Mouse (Mus musculus) layer of hippocampus, adult 2 months (tissue): ENCODE measurements around the gene Stam. TPM values are rescaled to one million over a fixed set of nuclear protein-coding genes. Genes with fewer than 3 reads are reported as not detected.
A peak's percentile ranks its signal among the peaks of the same experiment; 100 is the strongest.

Experiments used
- DNase-seq, 2 experiments: peaks; one replicate each; pipeline ENCODE4 v3.0.0; 2022; ENCODE audit warnings: low spot score in 2 of 2
- H3K27ac ChIP-seq: fragments of 200-600 bp; 2 replicates; pipeline ENCODE4 v1.8.1; 2022
- H3K4me3 ChIP-seq: fragments of 200-600 bp; 2 replicates; pipeline ENCODE4 v1.8.1; 2022; ENCODE audit warnings: mild to moderate bottlenecking
- CTCF ChIP-seq: fragments of 200-600 bp; conservative IDR thresholded peaks from 2 replicates; pipeline ENCODE4 v1.8.1; 2022; ENCODE audit warnings: antibody characterized with exemption, mild to moderate bottlenecking, moderate library complexity
- long read RNA-seq, 2 experiments: library from polyadenylated mRNA; stranded (forward); transcript quantifications; one replicate each; pipeline ENCODE4 v2.0.0; 2021; ENCODE audit warnings: borderline mapping rate in 2 of 2
- total RNA-seq, 2 experiments: library from RNA; stranded (reverse); gene quantifications; 2 replicates each; pipeline ENCODE4 v1.2.3; 2021

Gene Stam
- 10 to 100 TPM; 86.7 to 87.4 TPM for total RNA-seq
- long read RNA-seq, experiment 1, full-length matches to known transcripts: 16 of 25 reads
- long read RNA-seq, experiment 1, partial matches to known transcripts: 5 of 25 reads
- long read RNA-seq, experiment 1, other reads (novel, unspliced or antisense): 4 of 25 reads
- long read RNA-seq, experiment 2, full-length matches to known transcripts: 15 of 23 reads
- long read RNA-seq, experiment 2, partial matches to known transcripts: 4 of 23 reads
- long read RNA-seq, experiment 2, other reads (novel, unspliced or antisense): 4 of 23 reads

DNA sequence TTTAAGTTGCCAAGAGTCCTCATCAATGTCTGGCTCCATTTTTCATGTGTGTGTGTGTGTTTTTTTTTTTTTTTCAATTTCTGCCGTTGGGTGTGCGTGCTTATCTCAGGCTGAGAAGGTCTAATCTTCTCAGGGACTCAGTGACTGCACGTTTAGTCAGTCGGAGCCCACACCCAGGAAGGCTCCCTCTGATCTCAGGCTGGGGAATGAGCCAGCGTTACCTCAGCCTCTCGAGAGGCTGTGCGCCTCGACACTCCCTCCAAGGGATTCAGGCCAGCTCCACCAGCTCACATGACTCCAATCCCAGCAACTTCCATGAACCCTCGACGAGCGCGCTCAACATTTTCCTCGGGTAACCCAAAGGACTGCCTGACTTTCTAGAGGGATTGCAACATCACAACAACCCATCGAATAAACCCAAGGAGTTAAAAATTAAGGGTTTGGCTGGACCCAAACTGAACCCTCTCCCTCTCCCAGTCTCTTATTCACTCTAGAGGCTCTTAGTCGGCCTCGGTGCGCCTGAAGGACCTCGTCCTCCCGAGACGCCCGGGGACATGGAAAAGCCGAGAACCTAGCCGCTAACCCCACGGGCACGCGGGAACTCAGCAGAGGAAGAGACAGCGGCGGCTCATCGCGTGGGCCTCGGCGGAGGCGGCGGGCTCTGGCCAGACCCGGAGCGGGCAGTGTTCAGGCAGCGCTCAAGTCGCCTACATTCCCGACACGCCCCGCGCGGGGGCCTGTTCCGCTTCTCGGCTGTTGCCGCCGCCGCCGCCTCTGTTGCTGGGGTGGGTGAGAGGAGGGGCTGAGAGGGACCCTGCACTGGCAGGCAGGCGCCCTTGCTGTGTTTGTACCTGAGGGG, at the start of gene Stam:
Gene Stam (plus strand): TSS at position 737 of the 859 bp plus-strand sequence.
- peak within 1 kb of the TSS; percentile 100 for H3K27ac ChIP-seq
- TF ChIP-seq CTCF: no peak; the same call in 1 of the 2 replicates
- peak; percentile 87 to 89 for DNase-seq

DNA sequence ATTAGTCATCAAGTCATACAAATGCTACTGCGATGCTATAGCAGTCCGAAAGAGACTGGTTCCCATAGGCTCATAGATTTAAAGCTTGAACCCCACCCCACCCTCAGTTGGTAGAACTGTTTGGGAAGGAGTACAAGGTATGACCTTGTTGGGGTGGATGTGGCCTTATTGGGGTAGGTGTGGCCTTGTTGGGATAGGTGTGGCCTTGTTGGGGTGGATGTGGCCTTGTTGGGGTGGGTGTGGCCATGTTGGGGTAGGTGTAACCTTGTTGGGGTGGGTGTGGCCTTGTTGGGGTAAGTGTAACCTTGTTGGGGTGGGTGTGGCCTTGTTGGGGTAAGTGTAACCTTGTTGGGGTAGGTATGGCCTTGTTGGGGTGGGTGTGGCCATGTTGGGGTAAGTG, 32.6 kb upstream of the Stam start:
- Histone ChIP-seq H3K27ac (no peak overlapping the region), H3K4me3 (no peak overlapping the region)
- TF ChIP-seq CTCF: no peak
- DNase-seq: no peak

More for the DNA sequence above, at the start of gene Stam:
- H3K4me3 ChIP-seq: peak within 1 kb of the TSS; percentile 88

DNA sequence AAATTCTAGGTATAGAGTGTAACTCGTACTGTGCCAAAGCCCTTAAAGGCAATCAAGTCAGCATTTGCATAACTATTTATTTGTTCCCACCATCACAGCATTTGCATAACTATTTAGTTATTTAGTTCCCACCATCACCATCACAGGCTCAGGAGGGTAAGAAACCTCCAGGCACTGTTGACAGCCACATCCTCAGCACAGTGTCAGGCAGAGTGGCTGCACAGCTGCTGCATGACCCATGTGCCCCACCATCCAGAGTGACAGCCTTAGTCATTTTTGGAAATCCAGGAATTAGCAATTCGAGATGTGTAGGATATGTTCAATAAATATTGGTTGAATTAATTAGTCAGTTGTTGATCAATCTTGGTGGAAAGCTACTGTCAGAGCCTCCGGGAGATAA, 30.9 kb upstream of the Stam start:
- no peak for TF ChIP-seq CTCF
- no peak for DNase-seq
- Histone ChIP-seq H3K27ac (no peak overlapping the region), H3K4me3 (no peak overlapping the region)

DNA sequence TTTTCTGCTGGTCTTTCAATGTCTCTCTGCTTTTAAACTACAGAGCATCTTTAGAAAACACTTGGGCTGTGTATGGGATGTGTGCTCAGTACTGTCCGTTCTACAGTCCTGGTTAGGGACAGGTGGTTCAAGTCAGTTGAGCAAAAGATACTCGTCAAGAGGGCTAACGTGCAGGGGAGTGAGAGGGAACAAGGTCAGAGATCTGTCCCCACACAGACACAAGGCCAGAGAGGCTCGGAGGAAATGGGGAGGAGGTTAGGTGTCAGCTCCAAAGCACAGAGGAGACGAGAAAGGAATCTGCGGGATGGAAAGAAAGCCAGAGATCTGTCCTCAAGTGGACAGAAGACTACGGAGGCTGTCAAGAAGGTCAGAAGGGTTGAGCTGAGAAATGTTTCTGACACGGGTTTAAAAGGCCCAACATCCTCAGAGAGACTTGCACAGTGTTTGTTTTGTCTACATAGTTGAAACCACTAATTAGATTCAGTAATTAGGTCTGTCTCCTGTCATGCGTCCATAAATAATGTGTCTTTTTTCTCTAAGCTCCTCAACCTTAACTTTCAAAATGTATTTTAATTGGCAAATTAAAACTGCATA, 30.2 kb upstream of the Stam start:
- TF ChIP-seq CTCF: no peak
- Histone ChIP-seq H3K27ac (no peak overlapping the region), H3K4me3 (no peak overlapping the region)
- DNase-seq: no peak

DNA sequence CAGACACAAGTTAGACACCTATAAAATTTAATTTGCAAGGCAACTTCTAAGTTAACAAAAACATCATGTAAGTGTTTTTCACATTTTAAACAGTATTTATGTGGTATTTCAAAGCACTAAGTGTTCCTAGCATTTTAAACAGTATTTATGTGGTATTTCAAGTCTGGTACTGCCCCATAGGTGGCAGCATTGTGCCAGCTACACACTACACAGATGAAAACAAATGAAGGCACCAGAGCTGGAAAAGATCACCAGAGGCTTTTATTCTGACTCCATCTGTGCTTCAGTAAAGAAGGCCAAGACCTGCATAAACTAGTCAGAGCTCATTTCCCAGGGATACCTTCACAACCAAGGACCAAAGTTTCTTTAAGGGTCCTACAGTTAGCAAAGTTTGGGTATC, 25.5 kb upstream of the Stam start:
- TF ChIP-seq CTCF: peak; percentile 92
- Histone ChIP-seq H3K27ac (peak overlapping the region; percentile 37; the same call in 1 of the 2 replicates), H3K4me3 (no peak overlapping the region)
- peak; percentile 70 to 76 for DNase-seq

DNA sequence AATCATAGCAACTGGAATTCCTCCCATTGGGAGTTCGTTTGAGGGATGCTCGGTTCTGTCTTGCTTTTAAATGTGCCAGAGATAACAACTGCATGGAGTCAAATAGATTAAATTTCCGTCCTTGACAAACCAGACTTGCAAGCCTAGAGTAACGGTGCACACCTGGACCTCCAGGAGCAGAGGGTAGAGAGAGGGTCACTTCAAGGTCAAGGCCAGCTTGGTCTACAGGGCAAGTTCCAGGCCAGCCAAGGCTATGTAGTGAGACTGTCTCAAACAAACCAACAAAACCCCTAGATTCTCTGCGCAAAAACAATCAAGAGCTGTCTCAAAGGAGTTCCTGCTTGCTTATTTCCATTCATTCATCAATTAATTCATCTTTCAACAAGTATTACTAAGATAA, 25.1 kb upstream of the Stam start:
- DNase-seq: no peak
- peak overlapping the region; percentile 37; the same call in 1 of the 2 replicates for H3K27ac ChIP-seq
- H3K4me3 ChIP-seq: no peak overlapping the region
- no peak for TF ChIP-seq CTCF

DNA sequence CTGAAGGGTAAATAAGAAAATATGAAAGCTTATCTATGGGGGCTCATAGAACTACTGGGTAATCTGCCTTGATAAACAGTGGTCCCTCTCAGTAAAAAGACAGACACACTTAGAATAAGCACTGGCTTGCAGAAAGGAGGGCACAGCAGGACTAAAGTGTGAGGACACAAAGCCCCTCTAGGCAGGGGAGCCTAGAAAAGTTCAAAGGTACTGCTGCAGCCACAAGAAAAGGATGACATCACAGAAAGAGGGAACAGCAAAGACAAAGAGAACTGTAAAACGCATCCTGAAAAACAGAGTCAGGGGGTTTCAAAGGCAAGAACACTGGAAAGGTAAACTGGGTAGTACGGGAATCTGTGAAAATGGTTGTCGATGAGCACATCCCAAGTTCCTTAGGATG, 20.3 kb upstream of the Stam start:
- Histone ChIP-seq H3K4me3 (no peak overlapping the region), H3K27ac (no peak overlapping the region)

DNA sequence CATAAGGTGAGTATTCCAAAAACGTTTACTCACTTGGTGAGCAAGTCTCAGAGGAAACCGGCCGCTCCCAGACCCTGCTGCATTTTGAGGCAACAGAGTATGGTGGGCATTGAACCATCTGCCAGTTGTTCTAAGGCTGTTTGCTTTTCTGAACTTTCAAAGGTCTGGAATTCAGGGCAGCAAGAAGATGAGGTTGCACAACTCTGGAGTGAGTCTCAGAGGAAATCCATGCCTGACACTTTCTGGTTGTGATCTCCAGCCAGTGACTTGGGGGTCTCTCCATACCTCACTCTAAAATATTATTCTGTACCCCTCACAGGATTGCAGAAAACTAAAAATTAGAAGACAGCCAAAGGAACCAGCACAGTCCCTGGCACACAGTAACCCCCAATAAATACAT, 19.7 kb upstream of the Stam start:
- no peak for TF ChIP-seq CTCF
- Histone ChIP-seq H3K27ac (no peak overlapping the region), H3K4me3 (no peak overlapping the region; the same call in 1 of the 2 replicates)
- DNase-seq: no peak

More for the DNA sequence above, 20.3 kb upstream of the Stam start:
- no peak for DNase-seq
- TF ChIP-seq CTCF: no peak

DNA sequence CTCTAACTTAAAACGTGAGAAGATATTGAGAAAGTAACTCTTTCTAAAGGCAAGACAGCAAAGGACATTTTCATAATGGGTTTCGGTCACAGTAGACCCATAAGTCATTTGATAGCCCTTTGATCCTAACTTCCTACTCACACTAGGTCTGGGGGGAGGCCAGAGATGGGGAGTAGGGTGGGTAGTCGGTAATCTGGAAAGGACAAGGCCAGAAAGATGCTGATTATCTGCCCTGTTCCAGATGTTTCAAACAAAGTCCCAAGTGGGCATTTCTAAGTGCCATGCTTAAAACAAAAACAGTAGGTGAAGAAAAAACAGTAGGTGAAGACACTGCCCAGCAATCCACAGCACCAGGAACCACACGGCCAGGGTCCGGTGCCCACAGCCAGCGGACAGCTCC, 19.2 kb upstream of the Stam start:
- peak overlapping the region; percentile 92 for H3K4me3 ChIP-seq
- no peak for DNase-seq
- peak overlapping the region; percentile 97 for H3K27ac ChIP-seq
- no peak for TF ChIP-seq CTCF

DNA sequence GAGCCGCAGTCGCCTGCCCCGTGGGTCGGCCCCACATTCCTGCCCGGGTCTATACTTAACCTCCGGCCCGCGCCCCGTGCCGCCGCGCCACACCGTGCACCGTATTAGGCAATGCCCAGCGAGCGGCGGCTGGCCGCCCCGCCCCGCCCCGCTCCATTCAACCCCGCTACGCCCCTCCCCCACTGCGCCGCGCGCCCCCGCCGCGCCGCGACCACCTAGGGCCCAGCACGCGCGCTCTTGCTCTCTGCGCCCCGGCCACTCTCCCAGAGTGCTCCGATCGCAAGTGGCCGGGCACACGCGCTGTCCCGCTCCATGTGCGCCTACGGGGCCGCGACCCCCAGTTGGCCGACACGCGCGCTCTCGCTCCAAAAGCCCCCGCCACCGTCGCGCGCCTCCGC, 18.7 kb upstream of the Stam start:
- H3K27ac ChIP-seq: peak overlapping the region; percentile 97
- no peak for TF ChIP-seq CTCF
- peak overlapping the region; percentile 92 for H3K4me3 ChIP-seq
- peak; percentile 5 to 66 for DNase-seq

DNA sequence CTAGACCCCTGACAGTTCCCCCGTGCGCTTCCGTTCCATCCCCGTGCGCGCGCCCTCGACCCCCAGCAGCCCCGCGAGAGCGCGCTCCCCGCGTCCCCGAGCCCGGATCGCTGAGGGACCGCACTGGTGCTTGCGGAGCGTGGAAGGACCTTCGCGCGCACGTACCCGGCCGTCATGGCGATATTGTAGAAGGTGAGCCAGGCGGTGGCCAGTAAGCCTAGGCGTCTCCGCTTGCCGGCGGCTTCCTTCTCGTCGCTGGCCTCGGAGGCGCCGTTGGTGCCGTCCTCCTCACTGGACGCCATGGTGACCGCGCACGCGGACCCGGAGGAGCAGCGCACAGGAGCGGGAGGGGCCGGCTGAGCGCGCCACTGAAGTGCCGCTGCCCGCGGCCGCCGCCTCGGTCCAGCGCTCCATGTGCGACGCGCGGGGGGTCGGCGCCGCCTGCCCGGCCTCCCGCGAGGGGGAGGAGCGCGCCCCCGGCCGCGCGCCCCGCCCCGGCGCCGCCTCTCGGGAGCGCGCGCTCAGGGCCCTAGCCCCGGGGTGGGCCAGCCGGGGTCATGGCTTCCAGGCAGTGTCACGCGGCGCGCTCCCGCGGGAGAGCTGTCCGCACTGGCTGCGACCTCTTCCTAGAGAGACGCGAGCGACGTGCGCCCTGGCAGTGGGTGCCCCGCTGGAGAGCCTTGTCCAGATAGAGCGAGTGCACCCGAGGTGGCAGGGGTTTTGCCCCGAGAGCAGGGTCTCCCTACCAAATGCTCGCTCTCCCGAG, 18.1 kb upstream of the Stam start, which contains the start of gene Hacd1:
Gene Hacd1 (minus strand): TSS at position 570 of the 766 bp plus-strand sequence.
- TF ChIP-seq CTCF: no peak
- peak within 1 kb of the TSS; percentile 92 for H3K4me3 ChIP-seq
- H3K27ac ChIP-seq: peak within 1 kb of the TSS; percentile 97
- DNase-seq: peak; percentile 69 to 81

DNA sequence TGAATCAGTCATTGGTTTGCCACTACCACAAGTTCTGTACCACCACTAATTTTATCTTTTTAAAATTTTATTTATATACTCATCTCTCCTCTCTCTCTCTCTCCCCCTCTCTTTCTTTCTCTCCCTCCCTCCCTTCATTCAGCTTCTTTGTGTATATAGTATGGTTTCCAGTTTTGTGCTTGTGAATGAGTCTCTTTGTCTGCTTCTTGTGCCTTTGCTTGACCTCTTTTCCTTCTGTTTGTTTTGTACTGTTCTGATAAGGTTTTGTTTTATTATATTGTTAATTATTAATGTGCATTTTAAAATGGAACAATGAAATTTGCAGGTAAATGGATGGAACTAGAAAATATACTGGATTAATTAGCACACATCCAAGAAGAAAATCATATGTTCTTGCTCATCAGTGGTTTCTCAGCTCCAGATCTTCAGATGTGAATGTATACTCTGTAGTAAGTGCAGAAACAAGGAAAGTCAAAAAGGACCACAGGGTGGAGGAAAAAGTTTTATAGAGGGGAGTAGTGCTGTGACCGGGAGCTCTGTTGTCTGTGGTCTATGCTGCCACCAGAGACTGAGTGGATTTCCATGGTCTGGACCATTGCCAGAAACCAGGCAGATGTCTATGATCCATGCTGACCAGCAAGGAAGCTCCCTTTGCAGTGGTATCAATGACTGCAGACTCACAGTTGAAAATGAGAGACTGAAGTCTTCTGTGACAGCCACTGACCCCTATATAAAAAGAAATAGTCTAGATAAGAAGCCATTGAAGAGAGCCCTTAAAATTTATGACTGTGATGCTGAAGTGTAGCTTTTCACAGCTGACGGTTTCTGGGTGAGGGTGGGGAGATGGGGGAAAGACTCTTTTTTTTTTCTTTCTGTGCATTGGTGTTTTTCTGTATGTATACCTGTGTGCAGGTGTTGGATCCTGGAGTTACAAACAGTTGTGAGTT, 7.9 kb upstream of the Stam start:
- DNase-seq: no peak
- Histone ChIP-seq H3K4me3 (no peak overlapping the region), H3K27ac (no peak overlapping the region)
- no peak for TF ChIP-seq CTCF
